Mouse (Mus musculus): ENCODE data around the gene Pla2g4a. TPM values are rescaled to one million over a fixed set of nuclear protein-coding genes. Genes with fewer than 3 reads are reported as not detected.
A peak's percentile ranks its signal among the peaks of the same experiment; 100 is the strongest.

Gene Pla2g4a
- polyA plus RNA-seq (2015; fragmentation: Nextera tagmentation; extraction: Ambion mirVana), result 20.0 and 20.1 TPM in 2 replicates

- H3K27me3 ChIP-seq, result no peaks in the 10 kb centered on the region
- peaks cover 6% of the 10 kb centered on the region; the same call in 1 of the 2 replicates for H3K4me1 ChIP-seq
- H3K4me3 ChIP-seq (replicated peaks), result peak within 1 kb of the TSS; percentile 54
- no peaks in the 10 kb centered on the region for H3K36me3 ChIP-seq
- H3K27ac ChIP-seq (replicated peaks), result peak within 1 kb of the TSS; percentile 90
- WGBS, result 10% methylated on average over 15 of the region's 15 CpGs
- peak; percentile 86 for ATAC-seq (ENCODE audit: insufficient number of reproducible peaks, low FRiP score, low TSS enrichment, low read depth)
- no peaks in the 10 kb centered on the region for H3K9me3 ChIP-seq (replicated peaks)
- peak within 1 kb of the TSS; percentile 60 for H3K4me2 ChIP-seq (replicated peaks)
- H3K9ac ChIP-seq, result peak within 1 kb of the TSS; percentile 28
Observed at GRCm38 (mm10) chr1:149960734-149961424, at the start of gene Pla2g4a. Pla2g4a (minus strand) TSS chr1:149961290.

GRCm38 (mm10) chr1:150010629-150010979 is 49.5 kb upstream of the Pla2g4a start:
- H3K9me3 ChIP-seq (replicated peaks), result no peaks in the 10 kb centered on the region
- H3K27me3 ChIP-seq, result no peaks in the 10 kb centered on the region
- H3K27ac ChIP-seq (replicated peaks), result no peak overlapping the region
- no peak overlapping the region for H3K9ac ChIP-seq
- H3K36me3 ChIP-seq, result no peaks in the 10 kb centered on the region
- H3K4me2 ChIP-seq (replicated peaks), result no peak overlapping the region
- no peak for ATAC-seq (ENCODE audit: insufficient number of reproducible peaks, low FRiP score, low TSS enrichment, low read depth)
- H3K4me1 ChIP-seq, result no peaks in the 10 kb centered on the region
- WGBS, result 40% methylated on average over 4 of the region's 4 CpGs
- H3K4me3 ChIP-seq (replicated peaks), result no peak overlapping the region

- Histone ChIP-seq H3K36me3 (no peaks in the 10 kb centered on the region), H3K27me3 (no peaks in the 10 kb centered on the region), H3K4me2 (replicated peaks) (no peak overlapping the region), H3K27ac (replicated peaks) (no peak overlapping the region), H3K4me3 (replicated peaks) (no peak overlapping the region), H3K9me3 (replicated peaks) (no peaks in the 10 kb centered on the region), H3K9ac (no peak overlapping the region), H3K4me1 (no peaks in the 10 kb centered on the region)
- WGBS, result 67% methylated on average over 18 of the region's 18 CpGs
- ATAC-seq (ENCODE audit: insufficient number of reproducible peaks, low FRiP score, low TSS enrichment, low read depth), result no peak
Observed at GRCm38 (mm10) chr1:150009968-150010628, 49.0 kb upstream of the Pla2g4a start.

- WGBS, result 79% methylated on average over 9 of the region's 9 CpGs
- Histone ChIP-seq H3K9me3 (replicated peaks) (no peaks in the 10 kb centered on the region), H3K36me3 (no peaks in the 10 kb centered on the region), H3K27ac (replicated peaks) (no peak overlapping the region), H3K4me2 (replicated peaks) (no peak overlapping the region), H3K9ac (no peak overlapping the region), H3K4me1 (no peaks in the 10 kb centered on the region), H3K4me3 (replicated peaks) (no peak overlapping the region), H3K27me3 (no peaks in the 10 kb centered on the region)
- 0 out of 2 replicates have a peak, but pooled peaks have one; percentile 19 for ATAC-seq (ENCODE audit: insufficient number of reproducible peaks, low FRiP score, low TSS enrichment, low read depth)
Observed at GRCm38 (mm10) chr1:150009134-150009533, 48.0 kb upstream of the Pla2g4a start.

- no peaks in the 10 kb centered on the region for H3K27me3 ChIP-seq
- no peak overlapping the region for H3K4me2 ChIP-seq (replicated peaks)
- H3K4me1 ChIP-seq, result no peaks in the 10 kb centered on the region
- no peak overlapping the region for H3K27ac ChIP-seq (replicated peaks)
- no peak for ATAC-seq (ENCODE audit: insufficient number of reproducible peaks, low FRiP score, low TSS enrichment, low read depth)
- no peaks in the 10 kb centered on the region for H3K9me3 ChIP-seq (replicated peaks)
- 56% methylated on average over 1 of the region's 1 CpGs for WGBS
- no peak overlapping the region for H3K4me3 ChIP-seq (replicated peaks)
- no peaks in the 10 kb centered on the region for H3K36me3 ChIP-seq
- no peak overlapping the region for H3K9ac ChIP-seq
Observed at GRCm38 (mm10) chr1:149975626-149976025, 14.5 kb upstream of the Pla2g4a start.

GRCm38 (mm10) chr1:149965826-149966225 is 4.7 kb upstream of the Pla2g4a start:
- Histone ChIP-seq H3K9ac (no peak overlapping the region), H3K4me1 (peaks cover 6% of the 10 kb centered on the region; the same call in 1 of the 2 replicates), H3K9me3 (replicated peaks) (no peaks in the 10 kb centered on the region), H3K4me2 (replicated peaks) (no peak overlapping the region), H3K36me3 (no peaks in the 10 kb centered on the region), H3K27me3 (no peaks in the 10 kb centered on the region), H3K27ac (replicated peaks) (no peak overlapping the region), H3K4me3 (replicated peaks) (no peak overlapping the region)
- 28% methylated on average over 1 of the region's 1 CpGs for WGBS
- ATAC-seq (ENCODE audit: insufficient number of reproducible peaks, low FRiP score, low TSS enrichment, low read depth), result no peak

GRCm38 (mm10) chr1:149961425-149962303 is 574 bp upstream of the Pla2g4a start:
- H3K4me3 ChIP-seq (replicated peaks), result peak overlapping the region; percentile 54
- WGBS, result 43% methylated on average over 9 of the region's 9 CpGs
- no peaks in the 10 kb centered on the region for H3K9me3 ChIP-seq (replicated peaks)
- H3K4me1 ChIP-seq, result peaks cover 6% of the 10 kb centered on the region; the same call in 1 of the 2 replicates
- H3K27ac ChIP-seq (replicated peaks), result peak overlapping the region; percentile 90
- H3K27me3 ChIP-seq, result no peaks in the 10 kb centered on the region
- H3K4me2 ChIP-seq (replicated peaks), result peak overlapping the region; percentile 60
- no peaks in the 10 kb centered on the region for H3K36me3 ChIP-seq
- peak overlapping the region; percentile 28 for H3K9ac ChIP-seq
- peak; percentile 47; the same call in 1 of the 2 replicates for ATAC-seq (ENCODE audit: insufficient number of reproducible peaks, low FRiP score, low TSS enrichment, low read depth)

GRCm38 (mm10) chr1:149960251-149960650 is 839 bp downstream of the Pla2g4a start:
- Histone ChIP-seq H3K9ac (no peak overlapping the region), H3K36me3 (no peaks in the 10 kb centered on the region), H3K27ac (replicated peaks) (no peak overlapping the region), H3K4me2 (replicated peaks) (peak overlapping the region; percentile 60), H3K4me1 (peaks cover under 1% of the 10 kb centered on the region; the same call in 1 of the 2 replicates), H3K27me3 (no peaks in the 10 kb centered on the region), H3K9me3 (replicated peaks) (no peaks in the 10 kb centered on the region), H3K4me3 (replicated peaks) (peak overlapping the region; percentile 54)
- ATAC-seq (ENCODE audit: insufficient number of reproducible peaks, low FRiP score, low TSS enrichment, low read depth), result no peak
- 94% methylated on average over 4 of the region's 4 CpGs for WGBS

GRCm38 (mm10) chr1:149959069-149959468 is 2.0 kb downstream of the Pla2g4a start:
- Histone ChIP-seq H3K27ac (replicated peaks) (no peak overlapping the region), H3K9ac (no peak overlapping the region), H3K27me3 (no peaks in the 10 kb centered on the region), H3K36me3 (no peaks in the 10 kb centered on the region), H3K4me2 (replicated peaks) (no peak overlapping the region), H3K4me3 (replicated peaks) (no peak overlapping the region), H3K9me3 (replicated peaks) (no peaks in the 10 kb centered on the region), H3K4me1 (no peaks in the 10 kb centered on the region)
- WGBS, result 83% methylated on average over 1 of the region's 1 CpGs
- no peak for ATAC-seq (ENCODE audit: insufficient number of reproducible peaks, low FRiP score, low TSS enrichment, low read depth)

- Histone ChIP-seq H3K27me3 (no peaks in the 10 kb centered on the region), H3K36me3 (no peaks in the 10 kb centered on the region), H3K9ac (no peak overlapping the region), H3K4me3 (replicated peaks) (no peak overlapping the region), H3K9me3 (replicated peaks) (no peaks in the 10 kb centered on the region), H3K4me2 (replicated peaks) (no peak overlapping the region), H3K4me1 (no peaks in the 10 kb centered on the region), H3K27ac (replicated peaks) (no peak overlapping the region)
- WGBS, result 73% methylated on average over 4 of the region's 4 CpGs
- no peak for ATAC-seq (ENCODE audit: insufficient number of reproducible peaks, low FRiP score, low TSS enrichment, low read depth)
Observed at GRCm38 (mm10) chr1:149955482-149955881, 5.6 kb downstream of the Pla2g4a start.

- ATAC-seq (ENCODE audit: insufficient number of reproducible peaks, low FRiP score, low TSS enrichment, low read depth), result no peak
- Histone ChIP-seq H3K9me3 (replicated peaks) (no peaks in the 10 kb centered on the region), H3K36me3 (no peaks in the 10 kb centered on the region), H3K27ac (replicated peaks) (no peak overlapping the region), H3K4me3 (replicated peaks) (no peak overlapping the region), H3K4me2 (replicated peaks) (no peak overlapping the region), H3K27me3 (no peaks in the 10 kb centered on the region), H3K4me1 (no peaks in the 10 kb centered on the region), H3K9ac (no peak overlapping the region)
- 88% methylated on average over 6 of the region's 6 CpGs for WGBS
Observed at GRCm38 (mm10) chr1:149954026-149954425, 7.1 kb downstream of the Pla2g4a start.
